Mouse (Mus musculus): ENCODE results near the gene Sptlc2.

DNA sequence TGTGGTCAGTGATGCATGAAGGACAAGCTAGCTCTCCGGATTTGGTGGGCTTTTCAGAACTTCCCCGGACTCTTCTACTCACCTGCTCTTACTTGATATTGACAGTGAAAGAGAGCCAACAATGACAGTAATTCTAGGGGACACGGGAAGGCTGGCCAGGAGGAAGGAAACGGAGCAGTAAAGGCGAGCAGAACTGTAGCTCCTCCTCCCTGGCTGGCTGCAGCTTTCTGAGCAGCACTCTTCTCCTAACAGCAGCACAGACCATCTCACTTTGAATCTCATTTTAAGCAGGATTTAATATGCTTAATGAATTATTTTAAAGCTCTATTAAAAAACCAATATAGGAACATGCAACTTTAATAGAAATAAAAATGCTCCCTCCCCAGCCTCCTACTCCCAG, 56.2 kb downstream of the Sptlc2 start:
- TF ChIP-seq POLR2A (IDR thresholded peaks at IDR 0.05; ENCODE audit: insufficient read depth, low read length) (no peak), CTCF (IDR thresholded peaks at IDR 0.05; ENCODE audit: low read depth, low read length) (no peak), EP300 (IDR thresholded peaks at IDR 0.05; ENCODE audit: insufficient read depth, low read depth, low read length) (no peak)
